Mouse (Mus musculus): ENCODE results near the gene Zfp266. TPM values are rescaled to one million over a fixed set of nuclear protein-coding genes. Genes with fewer than 3 reads are reported as not detected.
A peak's percentile ranks its signal among the peaks of the same experiment; 100 is the strongest.

Zfp266 gene
- polyA plus RNA-seq, 1 experiment from 2014 or later, result 131 TPM

GRCm38 (mm10) chr9:20519949-20520348, 1.3 kb downstream of the Zfp266 start:
- H3K9ac ChIP-seq, result peak overlapping the region; percentile 67
- peaks cover 21% of the 10 kb centered on the region for H3K36me3 ChIP-seq
- no peaks in the 10 kb centered on the region for H3K27me3 ChIP-seq
- H3K9me3 ChIP-seq, result no peaks in the 10 kb centered on the region
- ATAC-seq (ENCODE audit: low FRiP score), result no peak
- H3K27ac ChIP-seq, result no peak overlapping the region
- peak overlapping the region; percentile 79 for H3K4me3 ChIP-seq
- peaks cover 48% of the 10 kb centered on the region for H3K4me1 ChIP-seq (replicated peaks)
- H3K4me2 ChIP-seq, result peak overlapping the region; percentile 74
- WGBS, result 15% methylated on average over 4 of the region's 4 CpGs

GRCm38 (mm10) chr9:20518708-20519107, 2.5 kb downstream of the Zfp266 start:
- Histone ChIP-seq H3K4me2 (peak overlapping the region; percentile 74), H3K27me3 (no peaks in the 10 kb centered on the region), H3K27ac (no peak overlapping the region), H3K9me3 (no peaks in the 10 kb centered on the region), H3K36me3 (peaks cover 33% of the 10 kb centered on the region), H3K4me1 (replicated peaks) (peaks cover 60% of the 10 kb centered on the region), H3K4me3 (peak overlapping the region; percentile 79), H3K9ac (no peak overlapping the region; the same call in 1 of the 2 replicates)
- no peak for ATAC-seq (ENCODE audit: low FRiP score)
- WGBS, result 91% methylated on average over 4 of the region's 4 CpGs

- peaks cover 68% of the 10 kb centered on the region for H3K4me1 ChIP-seq (replicated peaks)
- H3K27me3 ChIP-seq, result no peaks in the 10 kb centered on the region
- WGBS, result 100% methylated on average over 1 of the region's 1 CpGs
- H3K4me2 ChIP-seq, result no peak overlapping the region
- no peaks in the 10 kb centered on the region for H3K9me3 ChIP-seq
- H3K36me3 ChIP-seq, result peaks cover 42% of the 10 kb centered on the region
- no peak for ATAC-seq (ENCODE audit: low FRiP score)
- H3K27ac ChIP-seq, result no peak overlapping the region
- no peak overlapping the region for H3K9ac ChIP-seq
- H3K4me3 ChIP-seq, result no peak overlapping the region
Observed at GRCm38 (mm10) chr9:20517727-20518126, 3.5 kb downstream of the Zfp266 start.

- no peaks in the 10 kb centered on the region for H3K27me3 ChIP-seq
- no peak overlapping the region for H3K9ac ChIP-seq
- 96% methylated on average over 3 of the region's 3 CpGs for WGBS
- H3K4me3 ChIP-seq, result no peak overlapping the region
- no peaks in the 10 kb centered on the region for H3K9me3 ChIP-seq
- H3K27ac ChIP-seq, result no peak overlapping the region
- ATAC-seq (ENCODE audit: low FRiP score), result no peak
- no peak overlapping the region for H3K4me2 ChIP-seq
- H3K4me1 ChIP-seq (replicated peaks), result peaks cover 58% of the 10 kb centered on the region
- peaks cover 54% of the 10 kb centered on the region for H3K36me3 ChIP-seq
Observed at GRCm38 (mm10) chr9:20514016-20514415, 7.2 kb downstream of the Zfp266 start.

GRCm38 (mm10) chr9:20512714-20513113, 8.5 kb downstream of the Zfp266 start:
- Histone ChIP-seq H3K4me1 (replicated peaks) (peaks cover 47% of the 10 kb centered on the region), H3K27ac (no peak overlapping the region), H3K9ac (no peak overlapping the region), H3K36me3 (peaks cover 54% of the 10 kb centered on the region), H3K9me3 (no peaks in the 10 kb centered on the region), H3K4me2 (no peak overlapping the region), H3K4me3 (no peak overlapping the region), H3K27me3 (no peaks in the 10 kb centered on the region)
- 91% methylated on average over 8 of the region's 8 CpGs for WGBS
- ATAC-seq (ENCODE audit: low FRiP score), result no peak

- peaks cover 59% of the 10 kb centered on the region for H3K36me3 ChIP-seq
- no peaks in the 10 kb centered on the region for H3K27me3 ChIP-seq
- no peak overlapping the region for H3K4me3 ChIP-seq
- H3K27ac ChIP-seq, result no peak overlapping the region
- no peak overlapping the region for H3K4me2 ChIP-seq
- 92% methylated on average over 4 of the region's 4 CpGs for WGBS
- no peak for ATAC-seq (ENCODE audit: low FRiP score)
- no peaks in the 10 kb centered on the region for H3K9me3 ChIP-seq
- H3K9ac ChIP-seq, result no peak overlapping the region
- H3K4me1 ChIP-seq (replicated peaks), result peaks cover 42% of the 10 kb centered on the region
Observed at GRCm38 (mm10) chr9:20511645-20512044, 9.6 kb downstream of the Zfp266 start.

GRCm38 (mm10) chr9:20510346-20510745, 10.9 kb downstream of the Zfp266 start:
- Histone ChIP-seq H3K27ac (no peak overlapping the region), H3K36me3 (peaks cover 60% of the 10 kb centered on the region), H3K4me2 (no peak overlapping the region), H3K4me1 (replicated peaks) (peaks cover 30% of the 10 kb centered on the region), H3K9ac (no peak overlapping the region), H3K9me3 (no peaks in the 10 kb centered on the region), H3K4me3 (no peak overlapping the region), H3K27me3 (no peaks in the 10 kb centered on the region)
- WGBS, result 81% methylated on average over 1 of the region's 1 CpGs
- no peak for ATAC-seq (ENCODE audit: low FRiP score)

GRCm38 (mm10) chr9:20509676-20510075, 11.5 kb downstream of the Zfp266 start:
- Histone ChIP-seq H3K9ac (no peak overlapping the region), H3K27ac (no peak overlapping the region), H3K4me3 (no peak overlapping the region), H3K27me3 (no peaks in the 10 kb centered on the region), H3K9me3 (no peaks in the 10 kb centered on the region), H3K4me1 (replicated peaks) (peaks cover 25% of the 10 kb centered on the region), H3K36me3 (peaks cover 60% of the 10 kb centered on the region), H3K4me2 (no peak overlapping the region)
- ATAC-seq (ENCODE audit: low FRiP score), result no peak
- 87% methylated on average over 3 of the region's 3 CpGs for WGBS

GRCm38 (mm10) chr9:20504801-20505200, 16.4 kb downstream of the Zfp266 start:
- no peak for ATAC-seq (ENCODE audit: low FRiP score)
- Histone ChIP-seq H3K4me3 (no peak overlapping the region), H3K4me2 (no peak overlapping the region), H3K9me3 (no peaks in the 10 kb centered on the region), H3K36me3 (peaks cover 77% of the 10 kb centered on the region), H3K27me3 (no peaks in the 10 kb centered on the region), H3K27ac (no peak overlapping the region), H3K9ac (no peak overlapping the region), H3K4me1 (replicated peaks) (no peaks in the 10 kb centered on the region)
- 88% methylated on average over 5 of the region's 5 CpGs for WGBS

- H3K4me1 ChIP-seq (replicated peaks), result peaks cover 41% of the 10 kb centered on the region
- ATAC-seq (ENCODE audit: low FRiP score), result no peak
- peak overlapping the region; percentile 93 for H3K9ac ChIP-seq
- no peaks in the 10 kb centered on the region for H3K9me3 ChIP-seq
- peak overlapping the region; percentile 96 for H3K27ac ChIP-seq
- H3K36me3 ChIP-seq, result peaks cover 32% of the 10 kb centered on the region
- H3K4me2 ChIP-seq, result peak overlapping the region; percentile 74
- 9% methylated on average over 9 of the region's 9 CpGs for WGBS
- H3K27me3 ChIP-seq, result no peaks in the 10 kb centered on the region
- peak overlapping the region; percentile 81 for H3K4me3 ChIP-seq
Observed at GRCm38 (mm10) chr9:20493281-20493680, 27.9 kb downstream of the Zfp266 start.

GRCm38 (mm10) chr9:20492527-20493233, 28.5 kb downstream of the Zfp266 start, which contains the start of gene Zfp426:
Zfp426 (minus strand) TSS chr9:20492746.
- WGBS, result 2% methylated on average over 40 of the region's 40 CpGs
- H3K27me3 ChIP-seq, result no peaks in the 10 kb centered on the region
- H3K27ac ChIP-seq, result peak within 1 kb of the TSS; percentile 96
- peak within 1 kb of the TSS; percentile 81 for H3K4me3 ChIP-seq
- peak within 1 kb of the TSS; percentile 93 for H3K9ac ChIP-seq
- H3K4me1 ChIP-seq (replicated peaks), result peaks cover 41% of the 10 kb centered on the region
- H3K4me2 ChIP-seq, result peak within 1 kb of the TSS; percentile 74
- H3K9me3 ChIP-seq, result no peaks in the 10 kb centered on the region
- peaks cover 26% of the 10 kb centered on the region for H3K36me3 ChIP-seq
- ATAC-seq (ENCODE audit: low FRiP score), result peak; percentile 96

- peaks cover 22% of the 10 kb centered on the region for H3K36me3 ChIP-seq
- peaks cover 41% of the 10 kb centered on the region for H3K4me1 ChIP-seq (replicated peaks)
- ATAC-seq (ENCODE audit: low FRiP score), result no peak
- H3K9ac ChIP-seq, result peak overlapping the region; percentile 93
- no peaks in the 10 kb centered on the region for H3K27me3 ChIP-seq
- H3K4me3 ChIP-seq, result peak overlapping the region; percentile 81
- H3K27ac ChIP-seq, result peak overlapping the region; percentile 96
- H3K4me2 ChIP-seq, result peak overlapping the region; percentile 74
- no peaks in the 10 kb centered on the region for H3K9me3 ChIP-seq
- 14% methylated on average over 20 of the region's 20 CpGs for WGBS
Observed at GRCm38 (mm10) chr9:20491858-20492526, 29.2 kb downstream of the Zfp266 start.

Data from hindbrain, embryonic 13.5 days (tissue).